Mouse (Mus musculus): ENCODE results near the gene 2410002F23Rik.

DNA sequence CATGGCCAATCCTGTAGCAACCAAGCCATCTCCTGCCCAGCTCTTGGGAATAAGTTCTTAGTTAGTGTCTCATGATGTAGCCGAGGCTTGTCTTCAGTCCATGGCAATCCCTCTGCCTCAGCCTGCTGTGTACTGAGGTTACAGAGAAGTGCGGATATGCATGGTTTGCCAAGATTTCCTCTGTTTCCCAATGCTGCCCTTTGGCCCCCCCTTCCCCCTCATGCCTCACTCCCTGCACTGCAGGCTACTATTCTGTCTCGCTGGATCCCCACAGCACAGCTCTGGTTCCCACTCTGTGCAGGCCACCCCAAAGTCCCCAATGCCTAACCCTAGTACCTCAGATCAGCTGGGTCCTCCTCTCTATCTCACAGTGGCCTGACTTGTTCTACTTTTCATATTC lies 38.2 kb upstream of the 2410002F23Rik start:
- TF ChIP-seq CHD2 (IDR thresholded peaks at IDR 0.05; ENCODE audit: low read length): no peak
- TF ChIP-seq MAFK (IDR thresholded peaks at IDR 0.05; ENCODE audit: insufficient replicate concordance, low read length): no peak
- no peak for TF ChIP-seq ZKSCAN1 (IDR thresholded peaks at IDR 0.05; ENCODE audit: borderline replicate concordance, low read depth, low read length)
- TF ChIP-seq CTCF (conservative IDR thresholded peaks at IDR 0.05 in 1 of 2, IDR thresholded peaks at IDR 0.05 in 1 of 2; ENCODE audit: low read depth in 2 of 2, low read length in 2 of 2): no peak
- no peak for TF ChIP-seq HCFC1 (IDR thresholded peaks at IDR 0.05; ENCODE audit: low read depth, low read length)
- TF ChIP-seq ELF1 (IDR thresholded peaks at IDR 0.05; ENCODE audit: low read depth, low read length): no peak
- TF ChIP-seq GABPA (IDR thresholded peaks at IDR 0.05; ENCODE audit: insufficient replicate concordance, low read depth, low read length): no peak
- TF ChIP-seq POLR2A (IDR thresholded peaks at IDR 0.05; ENCODE audit: low read depth, low read length): no peak

Data from CH12.LX (cell line).